18 mouse cellular contexts compared by ENCODE assay signal in genomic region chr10:21918016-21918749, GRCm38 (mm10). TPM values are rescaled to one million over a fixed set of nuclear protein-coding genes. Genes with fewer than 3 reads are reported as not detected.
A peak's percentile ranks its signal among the peaks of the same experiment; 100 is the strongest.
DNase-seq lines count a peak whose midpoint lies in the region; ATAC-seq and TF ChIP-seq lines count a peak whose summit lies in the region.
"Had no signal": no experiment of that assay in that cellular context is flagged by ENCODE, and none has a peak within 500 bp of the region (broad histone marks: within the 10 kb centered on the region; RNA-seq: fewer than 3 reads in every experiment).

No protein-coding gene starts in this region.

- peak overlapping the region; percentile 46 for H3K27ac ChIP-seq in heart, postnatal 0 days (ENCODE audit: low read depth)
- peak overlapping the region; percentile 51 for H3K27ac ChIP-seq in ES-Bruce4 (ENCODE audit: insufficient read depth, low read length)
- H3K27ac ChIP-seq: embryonic facial prominence, embryonic 12.5 days; forebrain, embryonic 15.5 days; hindbrain, embryonic 15.5 days had no signal

- no peak overlapping the region for H3K4me3 ChIP-seq in heart, postnatal 0 days (ENCODE audit: low read depth, low read length)
- H3K4me3 ChIP-seq in ES-Bruce4 (ENCODE audit: low read depth, low read length): no peak overlapping the region
- H3K4me3 ChIP-seq: embryonic facial prominence, embryonic 12.5 days; forebrain, embryonic 15.5 days; hindbrain, embryonic 15.5 days had no signal

- no peaks in the 10 kb centered on the region for H3K27me3 ChIP-seq in heart, postnatal 0 days (ENCODE audit: control insufficient read depth, insufficient read depth, low read length)
- H3K27me3 ChIP-seq in ES-Bruce4 (ENCODE audit: control insufficient read depth, insufficient read depth, low read length, poor library complexity, severe bottlenecking): no peaks in the 10 kb centered on the region
- H3K27me3 ChIP-seq: CH12.LX; forebrain, embryonic 15.5 days; hindbrain, embryonic 15.5 days had no signal

- H3K9ac ChIP-seq in heart, postnatal 0 days (replicated peaks; ENCODE audit: low read depth, low read length): no peak overlapping the region
- H3K9ac ChIP-seq in ES-Bruce4 (ENCODE audit: low read depth, poor library complexity, severe bottlenecking): no peak overlapping the region
- H3K9ac ChIP-seq: embryonic facial prominence, embryonic 12.5 days; forebrain, embryonic 15.5 days; hindbrain, embryonic 15.5 days had no signal

- ATAC-seq in heart, postnatal 0 days (ENCODE audit: insufficient read depth, low read depth): no peak
- ATAC-seq: forebrain, embryonic 15.5 days; intestine, embryonic 16.5 days had no signal

- no peaks in the 10 kb centered on the region for H3K9me3 ChIP-seq in heart, postnatal 0 days (replicated peaks; ENCODE audit: control insufficient read depth, low read length)
- H3K9me3 ChIP-seq in ES-Bruce4 (replicated peaks; ENCODE audit: control insufficient read depth, insufficient read depth, low read length, poor library complexity, severe bottlenecking): no peaks in the 10 kb centered on the region
- H3K9me3 ChIP-seq: embryonic facial prominence, embryonic 12.5 days; forebrain, embryonic 15.5 days; hindbrain, embryonic 15.5 days had no signal

- H3K4me1 ChIP-seq in heart, postnatal 0 days (ENCODE audit: control insufficient read depth, insufficient read depth): no peaks in the 10 kb centered on the region
- H3K4me1 ChIP-seq in ES-Bruce4 (ENCODE audit: control insufficient read depth, insufficient read depth, low read length): peaks cover 17% of the 10 kb centered on the region

- no peak for TF ChIP-seq EP300 in heart, postnatal 0 days (IDR thresholded peaks at IDR 0.05; ENCODE audit: low read depth)
- TF ChIP-seq EP300 in ES-Bruce4 (IDR thresholded peaks at IDR 0.05; ENCODE audit: insufficient read depth, low read depth, low read length): 0 out of 2 replicates have a peak, but pooled peaks have one; percentile 4

- no peak overlapping the region for H3K4me2 ChIP-seq in heart, postnatal 0 days (ENCODE audit: low read depth, low read length)
- H3K4me2 ChIP-seq: embryonic facial prominence, embryonic 12.5 days; forebrain, embryonic 15.5 days; hindbrain, embryonic 15.5 days had no signal

- peak; percentile 75 for DNase-seq in heart, adult 11 months
- DNase-seq in heart, adult 8-10 months (ENCODE audit: low spot score): no peak
- DNase-seq in heart, postnatal 0 days (ENCODE audit: low spot score): no peak
- no peak for DNase-seq in heart, adult 9 months (ENCODE audit: low spot score in 2 of 2)
- peak; percentile 44 for DNase-seq in ZHBTc4 (ENCODE audit: low read depth, low spot score)
- no peak for DNase-seq in neural tube, embryonic 10.5 days (ENCODE audit: extremely low spot score, low spot score)
- DNase-seq: adrenal gland, adult 8-10 months; cerebellum, adult 11-12 months; cerebellum, adult 9-10 months; cerebellum, postnatal 25 days; gastrocnemius, postnatal 25 days; kidney, adult 2 months had no signal

- no peak for TF ChIP-seq CTCF in heart, postnatal 0 days (IDR thresholded peaks at IDR 0.05; ENCODE audit: low read depth)
- no peak for TF ChIP-seq CTCF in ES-Bruce4 (IDR thresholded peaks at IDR 0.05; ENCODE audit: low read depth, low read length)

- no peaks in the 10 kb centered on the region for H3K36me3 ChIP-seq in heart, postnatal 0 days (replicated peaks; ENCODE audit: control insufficient read depth, insufficient read depth, low read length)
- H3K36me3 ChIP-seq in ES-Bruce4 (ENCODE audit: control insufficient read depth, insufficient read depth, low read length, poor library complexity, severe bottlenecking): no peaks in the 10 kb centered on the region
- H3K36me3 ChIP-seq: embryonic facial prominence, embryonic 12.5 days; forebrain, embryonic 15.5 days; hindbrain, embryonic 15.5 days had no signal

- 68% methylated on average over 6 of the region's 6 CpGs for WGBS in heart, postnatal 0 days

- TF ChIP-seq POLR2A in ES-Bruce4 (IDR thresholded peaks at IDR 0.05; ENCODE audit: insufficient read depth, low read length): no peak

RNA-seq across cellular contexts. Expression of gene Sgk1, which starts 36.2 kb away (rescaled TPM):
- 10 to 100 TPM; 29.3 to 60.0 (median 43.0) TPM for total RNA-seq in heart, adult 8-10 months (2022)
- total RNA-seq in heart, postnatal 0 days (2014; rRNA removed; ENCODE audit: low replicate concordance): 134 and 321 TPM in 2 replicates
- 33.2 and 35.8 TPM in 2 replicates for polyA plus RNA-seq in heart, postnatal 0 days (2015; fragmentation: Nextera tagmentation; extraction: Ambion mirVana)
- 349 and 386 TPM in 2 replicates for polyA plus RNA-seq in ES-Bruce4 (2011; ENCODE audit: insufficient read depth, insufficient read length, low read depth, missing spikeins)

Comparison
In these comparisons a context has a peak if more than half of its experiments do, and no peak if none do; other contexts are left out.
1. DNase-seq: peak in heart, adult 11 months (single experiment) and ZHBTc4 (single experiment); none in heart, adult 8-10 months (single experiment), heart, postnatal 0 days (single experiment), heart, adult 9 months (0 of 2) and neural tube, embryonic 10.5 days (single experiment).